Mouse (Mus musculus) bone marrow, adult 2 months (tissue): Measurements from ENCODE around the gene Mettl14. TPM values are rescaled to one million over a fixed set of nuclear protein-coding genes. Genes with fewer than 3 reads are reported as not detected.

Experiments used
- H3K27ac ChIP-seq: fragments of 200-500 bp; 2 replicates; pipeline ENCODE4 v1.5.1; 2012; ENCODE audit warnings: low read depth, mild to moderate bottlenecking, control low read depth, inconsistent platforms, low read length; ENCODE audit not compliant: control insufficient read depth, poor library complexity, insufficient read depth
- H3K4me1 ChIP-seq: fragments of 200-500 bp; 2 replicates; pipeline ENCODE4 v1.6.1; 2011; ENCODE audit warnings: low read length; ENCODE audit not compliant: control insufficient read depth, insufficient read depth
- H3K4me3 ChIP-seq: fragments of 200-500 bp; replicated peaks from 2 replicates; pipeline ENCODE3; 2011; ENCODE audit warnings: mild to moderate bottlenecking, low read depth, low read length, control low read depth; ENCODE audit not compliant: control insufficient read depth
- CTCF ChIP-seq: fragments of 200-500 bp; IDR thresholded peaks from 2 replicates; pipeline ENCODE4 v1.5.1; 2011; ENCODE audit warnings: low read length, control low read depth; ENCODE audit not compliant: control insufficient read depth, insufficient read depth
- POLR2A ChIP-seq: fragments of 200-500 bp; IDR thresholded peaks from 2 replicates; pipeline ENCODE4 v1.6.1; 2011; ENCODE audit warnings: low read depth, mild to moderate bottlenecking, control low read depth, low read length, borderline replicate concordance; ENCODE audit not compliant: control insufficient read depth
- WGBS: fragments of 180-500 bp; shearing (Covaris S2); methylation state at CpG from one replicate; pipeline ENCODE4 v1.1.7; 2018; 5-methylcytosine and 5-hydroxymethylcytosine counted together
- polyA plus RNA-seq: library from polyadenylated mRNA; stranded (reverse); fragments of >200 nt; gene quantifications from 2 replicates; pipeline ENCODE4 v1.2.4, GENCODE M21; 2011; ENCODE audit warnings: low replicate concordance; ENCODE audit not compliant: missing spikeins, insufficient read depth, insufficient read length

Gene Mettl14
- polyA plus RNA-seq, 1 experiment, result 11.3 TPM

DNA sequence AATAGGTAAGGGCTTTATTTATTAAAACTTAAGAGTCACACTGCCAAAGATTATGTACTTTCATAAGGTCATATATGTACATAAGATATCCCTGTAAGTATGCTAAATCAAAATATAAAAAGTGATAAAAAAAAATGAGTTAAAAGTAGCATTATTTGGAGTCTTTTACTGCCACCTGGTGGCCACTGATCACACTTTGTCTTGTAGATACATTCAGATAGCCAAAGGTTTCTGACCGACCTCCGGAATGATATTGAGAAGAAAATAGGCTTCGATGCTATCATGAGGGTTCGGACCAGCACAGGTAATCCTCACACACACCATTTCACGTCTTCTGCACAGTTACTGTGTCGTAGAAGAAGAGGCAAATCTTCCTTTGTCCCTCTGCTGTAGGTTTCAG is 32.7 kb downstream of the Mettl14 start:
- Histone ChIP-seq H3K4me3 (no peak overlapping the region), H3K4me1 (no peaks in the 10 kb centered on the region; the same call in none of the 2 replicates), H3K27ac (no peak overlapping the region)
- TF ChIP-seq POLR2A, result no peak
- no peak for TF ChIP-seq CTCF
- 61% methylated on average over 6 of the region's 6 CpGs for WGBS

DNA sequence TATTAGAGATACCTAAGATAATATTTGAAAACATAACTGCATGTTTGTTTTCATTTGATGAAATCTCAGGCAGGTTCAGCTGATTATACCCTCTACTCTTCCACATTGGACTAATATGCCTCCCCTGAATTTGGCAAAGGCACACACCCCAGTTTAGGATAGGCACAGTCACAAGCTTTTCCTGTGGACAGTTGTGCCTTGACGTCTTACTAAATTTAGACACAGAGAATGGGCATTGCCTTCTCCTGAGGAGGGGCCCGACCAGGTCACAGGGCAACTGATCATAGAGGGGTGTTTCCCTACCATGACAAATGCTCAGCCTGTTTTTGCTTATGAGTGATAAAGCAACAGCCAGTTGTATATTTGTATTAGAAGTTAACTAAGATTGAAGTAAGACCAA is 34.4 kb downstream of the Mettl14 start:
- Histone ChIP-seq H3K4me3 (no peak overlapping the region), H3K27ac (no peak overlapping the region), H3K4me1 (no peaks in the 10 kb centered on the region; the same call in none of the 2 replicates)
- WGBS, result 62% methylated on average over 2 of the region's 2 CpGs
- TF ChIP-seq CTCF (no peak), POLR2A (no peak)

DNA sequence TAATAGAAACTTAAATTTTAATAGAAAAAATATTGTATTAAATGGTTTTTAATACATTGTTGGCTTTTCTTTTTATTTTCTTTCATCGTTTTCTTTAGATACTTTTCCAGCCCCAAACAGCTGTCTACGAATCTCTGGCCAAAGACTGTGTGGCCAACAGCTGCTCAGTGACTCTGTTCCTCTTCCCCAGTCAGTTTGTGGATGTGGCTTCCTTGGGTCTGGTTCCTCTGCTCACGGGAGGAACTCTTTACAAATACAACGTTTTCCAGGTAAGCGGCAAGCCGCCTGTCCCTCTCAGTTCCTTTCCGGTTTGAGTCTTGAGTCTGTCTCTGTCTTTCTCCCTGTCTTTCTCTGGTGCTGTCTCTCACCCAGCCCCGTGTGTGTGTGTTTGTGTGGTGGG is 35.3 kb downstream of the Mettl14 start:
- Histone ChIP-seq H3K4me1 (no peaks in the 10 kb centered on the region; the same call in none of the 2 replicates), H3K4me3 (no peak overlapping the region), H3K27ac (0 out of 2 replicates have a peak overlapping the region, but pooled peaks have one; percentile 19)
- WGBS, result 32% methylated on average over 8 of the region's 8 CpGs
- TF ChIP-seq POLR2A, result no peak
- TF ChIP-seq CTCF, result no peak

DNA sequence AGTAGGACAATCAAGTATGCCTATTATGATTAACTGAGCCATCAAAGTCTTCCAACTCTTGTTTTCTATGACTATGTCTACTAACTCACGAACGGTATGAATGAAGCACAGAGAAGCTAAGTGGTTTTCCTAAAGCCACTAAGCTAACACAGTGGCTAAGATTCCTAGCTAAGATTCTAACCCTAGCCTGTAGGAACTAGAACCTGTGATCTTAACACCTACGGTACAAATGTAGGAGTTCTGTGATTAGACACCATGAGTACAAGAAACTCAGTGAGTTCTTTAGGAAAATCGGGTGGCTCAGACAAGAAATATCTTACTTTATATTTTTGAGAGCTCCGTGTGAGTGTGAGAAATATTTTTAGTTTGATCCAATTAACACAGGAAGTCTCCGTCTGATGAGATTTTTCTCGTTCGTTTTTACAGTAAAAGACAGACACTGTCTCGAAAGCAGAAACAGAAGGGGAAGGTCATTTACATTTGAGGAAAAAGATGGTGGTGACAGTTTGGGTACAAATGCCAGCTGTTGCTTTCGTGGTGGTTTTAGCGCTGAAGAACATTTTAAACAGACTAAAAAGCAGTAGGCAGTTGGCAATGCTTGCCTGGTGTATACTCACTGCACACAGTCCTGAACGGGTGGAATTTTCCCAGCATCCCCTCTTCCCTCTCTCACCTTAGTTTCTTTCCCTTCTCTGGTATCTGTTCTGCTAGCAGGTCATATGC is 37.7 kb downstream of the Mettl14 start:
- Histone ChIP-seq H3K27ac (peak overlapping the region; percentile 24; the same call in 1 of the 2 replicates), H3K4me1 (no peaks in the 10 kb centered on the region; the same call in none of the 2 replicates), H3K4me3 (no peak overlapping the region)
- WGBS, result 61% methylated on average over 12 of the region's 12 CpGs
- no peak for TF ChIP-seq CTCF
- no peak for TF ChIP-seq POLR2A

DNA sequence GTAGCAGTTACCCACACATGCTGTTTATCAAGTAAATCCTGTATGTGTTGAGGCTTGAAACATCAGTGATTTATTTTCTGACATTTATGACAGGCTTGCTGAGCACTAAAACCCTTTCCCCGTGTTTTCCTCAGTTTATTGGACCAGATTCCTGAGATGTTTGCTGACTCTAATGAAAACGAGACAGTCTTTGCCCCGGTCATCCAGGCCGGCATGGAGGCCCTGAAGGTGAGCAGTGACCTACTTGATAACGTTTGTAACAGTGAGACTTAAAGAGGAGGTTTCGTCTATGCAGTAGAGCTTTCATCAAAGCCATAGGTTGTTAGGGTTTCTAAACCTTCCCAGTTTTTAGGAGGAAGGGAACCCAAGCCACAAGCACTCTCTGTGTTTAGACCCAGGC is 42.2 kb downstream of the Mettl14 start:
- WGBS, result 80% methylated on average over 6 of the region's 6 CpGs

DNA sequence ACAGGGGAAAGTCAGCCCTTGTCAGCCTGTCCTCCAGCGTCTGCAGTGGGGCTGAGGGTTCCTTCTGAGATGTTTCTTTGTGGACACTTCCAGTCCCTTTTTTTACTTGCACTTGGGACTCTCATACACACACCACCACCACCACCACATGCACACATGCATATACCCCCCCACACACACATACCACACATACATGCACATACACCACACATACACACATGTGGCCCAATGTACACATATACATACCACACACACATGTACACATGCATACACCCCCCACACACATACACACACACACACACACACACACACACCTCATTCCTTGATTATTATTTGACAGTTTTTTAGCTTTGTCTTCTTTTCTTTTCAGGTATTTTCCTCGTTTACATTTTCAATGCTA is 44.9 kb downstream of the Mettl14 start:
- WGBS, result 76% methylated on average over 2 of the region's 2 CpGs
- no peak overlapping the region for H3K4me3 ChIP-seq
- H3K27ac ChIP-seq, result no peak overlapping the region
- H3K4me1 ChIP-seq, result no peaks in the 10 kb centered on the region; the same call in 1 of the 2 replicates
- no peak for TF ChIP-seq POLR2A
- no peak for TF ChIP-seq CTCF

More for the DNA sequence above, 42.2 kb downstream of the Mettl14 start:
- no peak overlapping the region for H3K27ac ChIP-seq
- TF ChIP-seq POLR2A (no peak), CTCF (no peak)
- H3K4me3 ChIP-seq, result no peak overlapping the region
- H3K4me1 ChIP-seq, result no peaks in the 10 kb centered on the region

DNA sequence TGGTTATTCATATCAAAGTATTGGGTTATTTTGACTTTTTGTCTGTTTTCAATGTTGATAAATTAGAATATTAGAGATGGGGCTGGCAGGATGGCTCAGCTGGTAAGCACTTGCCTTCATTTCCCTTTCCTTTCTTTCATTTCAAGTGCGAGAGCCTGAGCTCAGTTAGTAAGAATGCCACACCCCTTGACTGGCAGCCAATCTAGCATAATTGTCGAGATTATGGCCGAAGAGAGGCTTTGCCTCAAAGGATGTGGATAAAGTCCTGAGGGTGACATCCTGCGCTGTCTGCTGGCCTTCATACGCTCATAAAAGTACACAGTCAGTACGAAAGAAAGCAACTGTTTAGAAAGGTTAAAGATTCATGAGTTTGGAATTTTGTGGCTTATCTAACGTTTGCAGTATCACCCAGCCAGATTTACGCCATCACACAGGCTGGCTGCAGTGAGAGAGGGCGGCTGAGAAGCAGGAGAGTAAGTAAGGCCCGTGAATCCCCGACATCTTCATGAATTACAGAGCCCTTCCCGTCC is 47.2 kb downstream of the Mettl14 start:
- no peak overlapping the region for H3K27ac ChIP-seq
- TF ChIP-seq CTCF (no peak), POLR2A (no peak)
- H3K4me3 ChIP-seq, result no peak overlapping the region
- no peaks in the 10 kb centered on the region; the same call in 1 of the 2 replicates for H3K4me1 ChIP-seq
- WGBS, result 71% methylated on average over 12 of the region's 12 CpGs

DNA sequence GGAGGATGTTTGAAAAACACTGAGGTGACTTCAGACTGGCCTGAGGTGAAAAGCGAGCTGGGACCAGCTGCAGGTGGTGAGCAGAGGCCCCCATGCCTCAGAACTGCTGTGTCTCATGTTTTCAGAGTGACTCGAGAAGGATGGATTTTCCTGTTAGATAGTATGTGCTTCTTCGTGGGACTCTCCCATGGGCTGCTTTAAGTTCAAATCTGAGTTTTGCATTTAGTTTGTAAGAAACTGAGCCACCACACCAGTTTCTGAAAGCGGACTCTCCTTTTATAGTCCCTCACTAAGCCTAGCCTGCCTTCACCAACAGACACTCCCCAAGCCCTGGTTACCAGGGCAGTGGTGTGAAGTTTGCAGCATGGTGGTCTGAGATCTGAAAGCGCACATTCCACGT is 48.1 kb downstream of the Mettl14 start:
- WGBS, result 83% methylated on average over 6 of the region's 6 CpGs
- H3K4me1 ChIP-seq, result no peaks in the 10 kb centered on the region; the same call in 1 of the 2 replicates
- TF ChIP-seq CTCF (no peak), POLR2A (no peak)
- H3K4me3 ChIP-seq, result no peak overlapping the region
- no peak overlapping the region for H3K27ac ChIP-seq

DNA sequence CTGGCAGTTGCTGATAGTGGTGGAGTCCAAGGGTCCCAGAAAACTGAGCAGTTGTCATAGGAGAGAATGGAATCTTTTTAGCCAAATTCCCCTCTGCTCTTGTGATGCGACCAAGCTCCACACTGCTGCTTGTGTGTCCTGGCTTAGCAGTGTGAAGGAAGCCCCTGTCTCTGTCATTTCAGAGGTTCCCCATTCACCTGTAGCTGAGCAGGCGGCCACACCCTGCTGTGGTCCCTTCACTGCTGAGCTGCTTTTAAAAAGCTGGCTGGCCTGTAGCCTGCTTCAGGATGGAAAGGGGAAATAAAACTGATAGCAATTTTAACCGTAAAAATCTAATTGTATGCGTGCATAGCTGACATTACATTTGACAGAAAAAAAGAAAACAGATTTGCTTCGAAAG is 49.0 kb downstream of the Mettl14 start:
- Histone ChIP-seq H3K4me3 (no peak overlapping the region), H3K27ac (no peak overlapping the region), H3K4me1 (no peaks in the 10 kb centered on the region; the same call in 1 of the 2 replicates)
- whole genome bisulfite sequencing, result 51% methylated on average over 5 of the region's 5 CpGs
- TF ChIP-seq CTCF (no peak), POLR2A (no peak)
